Mouse (Mus musculus): ENCODE data around the gene Itga1.

- TF ChIP-seq IRF4 (IDR thresholded peaks at IDR 0.05; ENCODE audit: low read depth, low read length) (no peak), POLR2A (IDR thresholded peaks at IDR 0.05; ENCODE audit: low read depth, low read length) (no peak), RCOR1 (conservative IDR thresholded peaks at IDR 0.05; ENCODE audit: low read depth, low read length) (no peak), CTCF (conservative IDR thresholded peaks at IDR 0.05 in 1 of 2, IDR thresholded peaks at IDR 0.05 in 1 of 2; ENCODE audit: low read depth in 2 of 2, low read length in 2 of 2) (no peak), TCF12 (IDR thresholded peaks at IDR 0.05; ENCODE audit: low read depth, low read length) (no peak), EP300 (IDR thresholded peaks at IDR 0.05; ENCODE audit: low read length) (no peak), MAFK (IDR thresholded peaks at IDR 0.05; ENCODE audit: insufficient replicate concordance, low read length) (no peak), JUND (conservative IDR thresholded peaks at IDR 0.05; ENCODE audit: low read depth, low read length) (no peak)
Observed at GRCm38 (mm10) chr13:115052568-115052967, 49.2 kb downstream of the Itga1 start.
